Mouse (Mus musculus): Measurements from ENCODE around the gene Lrrc34. TPM values are rescaled to one million over a fixed set of nuclear protein-coding genes. Genes with fewer than 3 reads are reported as not detected.

The Lrrc34 gene
- polyA plus RNA-seq, 1 experiment from 2014 or later: 0.74 TPM

- peak; percentile 54 for DNase-seq (ENCODE audit: low spot score)
These were observed 47.0 kb downstream of the Lrrc34 start for GRCm38 (mm10) chr3:30600717-30601116.

DNA sequence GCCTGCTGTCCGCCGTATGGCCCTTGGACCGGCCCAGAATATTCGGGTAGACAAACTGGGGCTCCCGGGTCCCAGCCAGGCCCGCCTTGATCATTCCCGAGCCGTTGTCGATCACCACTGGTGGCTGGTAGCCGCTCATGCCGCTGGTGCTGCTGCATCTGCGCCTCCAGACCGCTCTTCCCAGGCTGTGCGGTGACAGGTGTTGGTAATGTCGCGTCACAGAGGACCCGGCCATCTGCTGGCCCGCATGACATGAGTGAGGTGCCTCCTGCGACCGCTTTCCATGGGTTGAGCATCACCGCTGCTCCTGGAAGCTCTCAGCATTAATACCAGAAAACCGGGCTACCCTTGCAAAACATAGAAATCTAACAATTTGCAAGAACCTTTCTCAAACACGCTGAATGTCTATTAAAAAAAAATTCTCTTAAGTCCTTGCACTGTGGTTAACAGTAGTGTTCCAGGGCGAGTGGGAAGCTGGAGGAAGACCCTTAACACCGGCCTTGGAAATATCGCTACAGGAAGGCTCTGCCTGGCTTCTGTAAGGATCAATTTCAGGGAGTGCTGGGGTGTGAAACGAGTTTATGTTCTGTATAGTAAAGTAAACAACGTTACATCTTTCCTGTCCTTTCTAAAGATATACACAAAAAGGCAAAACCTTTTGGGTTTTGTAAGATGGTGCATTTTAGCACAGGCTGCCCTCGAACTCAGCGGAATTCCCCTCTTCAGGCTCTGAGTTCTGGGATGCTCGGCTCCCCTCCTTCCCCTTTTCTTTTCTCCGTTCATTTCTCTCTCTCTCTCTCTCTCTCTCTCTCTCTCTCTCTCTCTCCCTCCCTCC lies 47.7 kb downstream of the Lrrc34 start, which contains the start of gene Actrt3:
Actrt3 (minus strand) TSS at position 229 of the 835 bp plus-strand sequence.
- DNase-seq (ENCODE audit: low spot score): peak; percentile 31

- no peak for DNase-seq (ENCODE audit: low spot score)
These were observed 50.4 kb downstream of the Lrrc34 start for GRCm38 (mm10) chr3:30597271-30597670.

DNA sequence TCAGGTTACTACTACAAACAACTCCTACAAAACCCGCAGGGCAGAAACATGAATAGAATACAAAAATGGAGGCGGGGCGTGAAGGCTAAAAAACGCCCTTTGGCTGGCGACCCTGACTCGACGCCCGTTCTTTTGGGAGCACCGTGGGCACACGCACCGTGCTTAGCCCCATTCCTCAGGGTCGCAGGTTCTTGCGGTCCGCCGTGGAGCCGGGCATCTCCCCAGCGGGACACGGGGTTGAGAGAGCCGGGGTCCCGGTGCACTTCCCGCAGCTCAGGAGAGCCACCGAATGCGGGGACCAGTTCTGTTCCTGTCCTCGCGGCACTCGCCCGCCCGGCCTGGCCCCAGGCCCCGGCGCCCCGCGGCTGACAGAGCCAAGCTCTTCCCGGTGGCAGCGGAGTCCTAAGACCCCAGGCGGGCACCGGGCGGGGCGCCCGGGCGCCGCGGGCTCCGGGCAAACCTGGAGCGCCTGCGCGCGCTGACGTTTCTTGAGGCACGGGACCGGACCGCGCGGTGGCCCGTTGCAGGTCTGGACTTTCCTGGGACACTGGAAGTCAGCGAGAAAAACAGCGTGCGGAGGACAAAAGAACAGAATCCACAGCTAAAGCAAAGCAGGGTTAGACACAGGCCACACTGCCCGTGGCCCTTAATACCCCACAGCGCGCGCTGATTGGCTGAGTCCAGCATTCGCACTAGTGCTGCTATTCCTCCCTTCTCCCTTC lies 52.4 kb downstream of the Lrrc34 start:
- peak; percentile 27 for DNase-seq (ENCODE audit: low spot score)

- DNase-seq (ENCODE audit: low spot score): peak; percentile 46
These were observed 53.8 kb downstream of the Lrrc34 start for GRCm38 (mm10) chr3:30593719-30594485.

GRCm38 (mm10) chr3:30592418-30592853 lies 55.2 kb downstream of the Lrrc34 start:
- DNase-seq (ENCODE audit: low spot score): peak; percentile 63

GRCm38 (mm10) chr3:30588865-30589264 lies 58.8 kb downstream of the Lrrc34 start:
- DNase-seq (ENCODE audit: low spot score): no peak

Other genes starting within 250 kb of the Lrrc34 start
- gene Mecom, start 99.9 kb downstream of the Lrrc34 start, polyA plus RNA-seq (2015; fragmentation: Nextera tagmentation; extraction: Ambion mirVana): 1.1 and 1.2 TPM in 2 replicates
- gene Actrt3, start 47.9 kb downstream of the Lrrc34 start, polyA plus RNA-seq (2015; fragmentation: Nextera tagmentation; extraction: Ambion mirVana): not detected in 2 replicates
- gene Mynn, start 45.8 kb downstream of the Lrrc34 start, polyA plus RNA-seq (2015; fragmentation: Nextera tagmentation; extraction: Ambion mirVana): 28.3 TPM in 2 replicates
- gene Lrriq4, start 3.4 kb downstream of the Lrrc34 start, polyA plus RNA-seq (2015; fragmentation: Nextera tagmentation; extraction: Ambion mirVana): 0.09 and 0.12 TPM in 2 replicates
- gene Lrrc31, start 52.0 kb upstream of the Lrrc34 start, polyA plus RNA-seq (2015; fragmentation: Nextera tagmentation; extraction: Ambion mirVana): 0.14 and 0.27 TPM in 2 replicates
- 0.08 TPM in 1 of 2 replicates, not detected in the other for gene Samd7, start 98.4 kb upstream of the Lrrc34 start, polyA plus RNA-seq (2015; fragmentation: Nextera tagmentation; extraction: Ambion mirVana)
- gene Sec62, start 145.0 kb upstream of the Lrrc34 start, polyA plus RNA-seq (2015; fragmentation: Nextera tagmentation; extraction: Ambion mirVana): 120 and 125 TPM in 2 replicates
- 6.6 and 7.5 TPM in 2 replicates for gene Gpr160, start 208.1 kb upstream of the Lrrc34 start, polyA plus RNA-seq (2015; fragmentation: Nextera tagmentation; extraction: Ambion mirVana)

Data from thymus, postnatal 0 days (tissue).